Mouse (Mus musculus) cerebellum, adult 2 months (tissue): Measurements from ENCODE around the gene Vax2.

ENCODE experiments used
- CTCF ChIP-seq: fragments of 200-500 bp; IDR thresholded peaks from 2 replicates; pipeline ENCODE4 v1.5.1; 2011; ENCODE audit warnings: low read depth, mild to moderate bottlenecking, control low read depth, low read length, moderate library complexity, borderline replicate concordance; ENCODE audit not compliant: insufficient read depth
- POLR2A ChIP-seq: fragments of 200-500 bp; IDR thresholded peaks from 2 replicates; pipeline ENCODE4 v1.6.1; 2011; ENCODE audit warnings: low read length, control low read depth, borderline replicate concordance; ENCODE audit not compliant: insufficient read depth

- TF ChIP-seq CTCF (no peak), POLR2A (no peak)
These were observed 33.1 kb downstream of the Vax2 start for GRCm38 (mm10) chr6:83744126-83744525.
